Mouse (Mus musculus) c-Kit-positive CD71-positive TER-119-negative erythroid progenitor cells, embryonic 14.5 days (primary cell): ENCODE measurements at regions not wholly inside any gene's neighbourhood (a gene's known extent, or its start where the extent isn't known, plus 50 kb on each side); places are given as distances from the start of the nearest gene placed in this dataset.

Experiments
- DNase-seq: peaks from one replicate; pipeline ENCODE4 v3.0.0-alpha.2; 2013; ENCODE audit warnings: low read depth

DNA sequence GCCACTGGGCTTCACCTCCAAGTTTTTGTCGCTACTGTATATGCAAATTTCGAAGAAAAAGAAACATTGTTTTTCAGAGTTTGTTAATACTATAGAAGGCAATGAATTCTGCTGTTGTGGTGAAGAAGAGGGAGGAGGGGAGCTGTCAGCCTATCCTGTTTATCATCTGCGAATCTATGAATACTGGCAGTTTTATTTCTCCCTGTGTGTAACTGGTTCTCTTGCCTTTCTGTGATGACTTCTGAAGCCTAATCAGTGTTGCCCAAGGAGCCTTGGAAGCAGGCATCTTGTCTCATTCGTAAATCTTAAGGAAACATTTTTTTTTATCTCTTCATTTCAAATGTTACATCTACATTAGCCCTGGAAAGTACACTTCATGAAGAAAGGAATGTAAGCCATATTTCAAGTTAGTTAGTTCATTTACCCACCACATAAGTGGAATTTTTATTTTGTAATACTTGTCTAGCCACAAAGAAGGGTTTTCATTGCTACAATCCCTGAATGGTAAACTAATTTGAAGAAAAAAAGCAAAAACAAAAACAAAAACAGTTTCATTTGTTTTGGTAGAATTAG is 251.5 kb upstream of the Fn1 start:
- DNase-seq = no peak

DNA sequence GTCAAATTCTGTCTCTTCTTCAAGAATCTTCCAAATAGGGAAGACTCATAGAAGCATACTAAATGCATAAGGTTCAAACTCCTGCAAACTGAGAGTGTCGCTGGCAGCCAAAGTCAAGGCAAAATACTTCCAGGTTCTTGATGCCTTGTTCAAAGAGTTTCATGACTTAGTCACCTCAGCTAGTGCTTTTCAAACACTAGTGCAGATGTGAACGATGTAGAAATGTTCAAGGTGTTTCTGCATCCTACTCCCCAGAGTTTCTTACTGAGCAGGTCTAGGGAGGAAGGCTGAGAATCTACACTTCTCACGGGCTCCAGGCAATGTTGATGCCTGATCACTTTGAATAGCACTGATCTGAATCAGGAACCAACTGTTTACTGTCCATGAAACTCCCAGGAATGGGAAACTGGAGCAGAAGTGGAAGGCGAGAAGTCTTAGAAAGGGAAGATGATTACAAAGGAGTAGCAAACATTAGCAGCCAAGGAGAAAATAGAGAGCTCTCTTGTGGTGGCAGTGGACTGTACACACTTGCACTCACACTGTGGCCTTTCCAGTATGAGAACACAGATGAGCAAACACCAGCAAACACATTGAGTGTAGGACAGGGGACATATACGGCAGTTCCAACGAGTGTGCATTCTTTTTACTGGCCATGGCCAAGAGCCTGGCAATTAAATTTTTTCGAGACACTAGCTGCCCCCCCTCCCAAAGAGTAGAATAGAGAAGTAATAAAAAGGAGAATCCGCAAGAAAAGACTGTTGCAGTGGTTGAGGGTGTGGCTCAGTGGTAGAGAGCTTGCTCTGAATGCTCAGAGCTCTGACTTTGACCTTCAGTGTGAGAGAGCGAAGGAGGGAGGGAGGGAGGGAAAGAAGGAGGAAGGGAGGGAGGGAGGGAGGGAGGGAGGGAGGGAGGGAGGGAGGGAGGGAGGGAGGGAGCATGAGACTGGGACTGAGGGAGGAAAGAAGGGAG is 247.4 kb upstream of the Fn1 start:
- DNase-seq = no peak

DNA sequence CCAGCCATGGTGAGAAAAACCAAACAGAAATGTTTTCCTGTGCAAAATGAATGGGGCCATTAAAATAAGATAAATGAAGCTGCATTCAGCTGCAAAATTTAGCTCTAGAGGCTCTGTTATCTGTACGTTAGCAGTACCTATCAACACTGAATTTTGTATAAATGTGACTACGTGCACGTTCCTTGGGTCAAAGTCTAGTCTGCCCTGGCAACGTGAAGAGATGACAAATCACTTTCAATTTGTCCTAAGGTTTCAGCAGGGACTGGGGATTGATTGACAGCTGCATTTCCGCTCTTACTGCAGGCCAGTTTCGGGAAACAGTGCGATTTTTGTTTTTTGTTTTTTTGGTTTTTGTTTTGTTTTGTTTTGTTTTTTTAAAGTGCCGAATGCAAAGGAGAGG is 246.1 kb upstream of the Fn1 start:
- DNase-seq = no peak

DNA sequence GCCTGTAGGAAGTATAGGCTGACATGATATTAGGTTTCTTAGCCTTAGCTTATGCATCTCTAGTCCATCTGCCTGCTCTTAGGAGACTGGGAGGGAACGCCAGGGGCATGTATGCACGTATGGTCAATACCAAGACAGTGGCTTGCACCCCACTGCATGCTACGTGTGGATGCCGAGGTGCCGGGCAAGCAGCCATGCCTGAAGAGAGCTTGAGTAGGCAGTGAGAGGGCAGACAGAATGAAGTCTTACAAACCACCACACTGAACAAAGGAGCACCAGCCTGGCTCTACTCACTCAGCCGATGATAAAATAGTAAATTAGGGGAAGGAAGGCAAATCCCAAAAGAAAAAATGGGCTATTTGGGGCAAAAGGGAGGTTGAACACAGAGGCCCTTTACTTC is 245.2 kb upstream of the Fn1 start:
- DNase-seq = no peak

DNA sequence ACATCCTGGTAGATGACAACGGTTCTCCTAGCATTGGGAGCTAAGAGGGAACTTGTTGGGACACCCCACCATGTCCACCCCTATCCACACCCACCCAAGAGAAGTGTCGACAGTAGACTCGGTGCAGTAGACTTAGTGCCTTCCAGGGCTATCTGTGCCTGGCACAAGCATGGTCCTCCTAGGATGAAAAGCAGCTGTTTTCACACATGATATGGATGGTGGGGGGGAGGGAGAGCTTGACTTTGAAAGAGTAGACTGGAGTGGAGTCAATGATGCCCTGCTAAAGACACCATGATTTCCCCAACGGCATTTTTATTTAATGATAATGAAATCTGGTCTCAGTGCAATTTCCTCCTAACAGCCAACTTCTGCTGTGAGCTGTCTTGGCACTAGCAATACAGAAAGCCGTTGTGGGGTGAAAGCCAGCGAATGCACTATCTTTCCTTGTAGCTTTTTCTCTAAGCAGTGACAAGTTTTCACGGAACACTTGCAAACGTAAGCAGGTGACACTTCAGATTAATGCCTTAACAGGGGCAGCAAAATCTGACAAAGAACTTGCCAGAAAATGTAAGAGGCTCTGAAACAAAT is 244.6 kb upstream of the Fn1 start:
- DNase-seq = no peak

DNA sequence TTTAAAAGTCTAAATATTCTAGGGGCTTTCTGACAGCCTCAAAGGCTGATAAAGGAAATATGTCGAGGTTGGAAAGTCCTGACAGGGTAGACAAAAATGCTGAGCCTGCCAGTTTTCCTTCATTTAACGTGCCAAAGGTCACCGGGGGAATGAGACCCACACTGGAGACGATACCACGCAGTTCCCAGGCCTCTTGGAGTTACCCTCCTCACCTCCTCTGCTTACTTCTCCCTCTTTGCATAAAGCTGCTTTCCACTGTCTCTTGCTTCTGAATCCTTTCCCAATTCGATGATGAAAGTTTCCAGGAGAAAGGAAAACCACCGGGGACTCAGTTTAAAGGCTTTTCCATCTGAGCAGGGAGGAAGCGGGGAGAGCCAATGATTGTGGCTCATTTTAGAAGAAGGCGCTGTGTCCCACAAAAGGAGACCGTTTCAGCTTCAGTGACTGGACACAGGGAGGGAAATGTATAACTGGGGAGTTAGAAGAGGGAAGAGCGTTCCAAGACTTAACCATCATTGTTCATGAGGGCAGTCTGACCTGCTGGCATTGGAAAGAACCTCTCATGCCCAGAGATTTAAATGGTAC is 243.2 kb upstream of the Fn1 start:
- no peak for DNase-seq

DNA sequence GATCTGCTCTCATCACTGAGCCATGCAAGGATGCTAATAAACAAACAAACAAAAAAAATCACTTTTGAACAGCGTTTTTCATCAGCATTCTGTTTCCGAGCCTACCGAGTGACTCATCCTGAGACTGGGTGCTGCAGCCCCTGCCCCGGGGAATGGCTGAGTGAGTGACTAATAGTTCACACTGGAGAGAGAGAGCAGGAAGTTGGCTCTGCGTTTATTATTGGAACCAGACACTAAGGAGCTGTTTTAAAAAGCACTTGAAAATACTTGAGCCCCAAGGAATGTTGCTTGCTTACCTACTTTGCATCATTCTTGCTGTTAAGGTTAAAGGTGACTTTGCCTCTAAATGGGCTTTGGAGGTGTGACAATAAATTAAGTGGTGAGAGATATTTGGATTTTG is 240.6 kb upstream of the Fn1 start:
- DNase-seq = no peak

DNA sequence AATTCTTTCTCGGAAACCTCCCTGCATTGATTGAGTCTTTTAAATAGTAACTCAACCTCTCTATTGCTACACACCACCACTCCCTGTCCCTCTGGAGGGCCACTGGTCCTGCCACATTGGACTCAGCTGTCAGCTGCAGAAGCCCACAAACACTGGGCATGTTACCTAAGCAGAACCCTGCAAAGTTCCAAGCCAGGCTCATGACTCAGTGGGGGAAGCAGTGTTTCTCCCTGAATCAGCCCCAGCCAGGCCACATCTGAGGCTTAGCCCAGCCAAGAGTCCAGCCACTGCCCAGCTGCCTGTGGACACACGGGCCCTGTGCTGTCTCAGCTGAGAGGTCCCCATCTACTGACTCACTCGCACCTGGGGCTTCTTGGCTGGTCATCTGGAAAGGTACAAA is 234.8 kb upstream of the Fn1 start:
- DNase-seq = no peak

DNA sequence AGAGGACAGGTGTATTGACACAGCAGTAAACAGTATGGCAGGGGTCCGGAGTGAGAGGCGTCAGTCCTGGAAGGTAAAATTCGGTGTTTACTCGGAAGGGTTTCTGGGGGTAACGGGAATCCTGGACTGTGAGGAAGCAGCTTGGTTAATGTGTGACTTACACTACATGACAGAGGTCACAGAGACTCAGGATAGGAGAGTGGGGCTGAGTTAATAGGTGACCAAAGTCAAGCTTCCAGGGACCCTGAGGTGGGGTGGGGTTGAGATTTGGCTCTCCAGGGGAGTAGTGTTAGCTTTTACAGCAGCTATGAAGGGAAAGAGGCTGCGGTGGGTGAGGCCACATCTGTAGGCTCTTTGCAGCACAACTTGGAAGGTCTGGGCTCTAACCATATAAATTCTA is 233.9 kb upstream of the Fn1 start:
- no peak for DNase-seq

DNA sequence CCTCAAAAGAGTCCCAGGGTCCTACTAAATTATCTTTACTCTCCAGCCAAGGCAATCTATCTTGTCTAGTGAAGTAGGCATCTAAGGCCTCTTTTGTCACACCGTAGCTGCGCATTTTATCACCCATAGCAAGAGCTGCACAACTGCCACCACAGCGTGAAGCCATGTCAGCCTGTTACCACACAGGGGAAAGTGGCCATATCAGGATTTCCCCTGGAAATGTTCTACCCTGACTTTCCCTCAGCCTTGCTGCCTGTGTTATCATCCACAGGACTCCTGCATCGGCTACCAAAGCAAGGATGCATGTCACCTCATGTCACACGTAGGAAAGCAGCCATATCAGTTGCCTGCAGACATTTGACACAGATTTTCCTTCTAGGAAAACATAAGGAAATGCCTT is 233.2 kb upstream of the Fn1 start:
- no peak for DNase-seq

DNA sequence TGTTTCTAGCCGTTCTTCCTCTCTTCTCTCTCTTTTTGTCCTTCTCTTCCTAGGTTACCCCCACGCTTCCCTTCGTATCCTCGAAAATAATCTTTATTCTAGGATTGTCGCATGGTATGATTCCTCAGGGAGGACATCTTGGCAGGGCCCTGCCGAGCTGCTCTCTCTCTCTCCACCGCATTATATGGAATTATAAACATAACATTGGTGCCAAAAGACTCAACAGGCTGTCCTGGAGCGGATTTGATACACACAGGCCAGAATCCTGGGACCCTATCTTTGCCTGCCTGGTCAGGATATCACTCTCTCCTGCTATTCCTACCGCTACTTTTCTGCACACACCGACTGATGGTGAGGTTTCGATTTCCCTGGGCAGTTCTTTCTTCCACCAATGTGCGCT is 228.9 kb upstream of the Fn1 start:
- no peak for DNase-seq

DNA sequence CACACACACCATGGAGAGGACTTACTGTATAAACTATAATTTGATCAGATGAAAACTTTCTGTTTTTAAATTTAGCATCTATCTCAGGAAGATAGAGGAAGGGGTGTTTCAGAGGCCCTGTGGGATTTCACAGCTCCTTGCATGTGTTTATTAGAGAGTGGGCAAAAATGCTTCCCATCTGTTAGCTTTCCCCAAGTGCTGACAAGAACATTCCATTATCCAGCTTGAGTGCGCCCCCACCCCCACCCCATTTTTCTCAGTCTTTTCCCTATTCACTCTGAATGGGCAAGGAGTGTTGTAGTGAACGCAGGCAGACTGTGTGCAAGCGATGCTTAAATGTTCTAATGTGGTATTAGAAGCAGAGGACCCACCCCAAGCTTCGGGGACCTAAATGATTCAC is 228.2 kb upstream of the Fn1 start:
- no peak for DNase-seq

DNA sequence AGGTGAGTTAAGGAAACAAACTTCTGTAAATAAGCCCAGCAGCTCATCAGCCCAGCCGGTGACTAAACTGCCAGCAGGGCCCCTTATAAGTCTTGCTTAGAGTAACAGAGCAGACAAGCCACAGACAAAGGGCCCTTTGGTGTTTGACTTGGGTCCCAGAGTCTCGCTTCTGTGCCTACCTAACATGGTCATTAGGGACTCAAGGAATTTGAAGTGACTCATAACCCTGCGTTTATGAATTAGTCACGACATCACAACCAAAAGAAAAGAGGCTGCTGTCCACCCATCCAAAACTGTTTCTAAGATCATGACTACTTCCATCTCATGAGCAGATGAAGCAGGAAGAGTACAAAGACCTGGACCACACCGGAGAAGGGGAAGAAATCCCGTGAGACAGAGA is 227.5 kb upstream of the Fn1 start:
- DNase-seq = no peak

DNA sequence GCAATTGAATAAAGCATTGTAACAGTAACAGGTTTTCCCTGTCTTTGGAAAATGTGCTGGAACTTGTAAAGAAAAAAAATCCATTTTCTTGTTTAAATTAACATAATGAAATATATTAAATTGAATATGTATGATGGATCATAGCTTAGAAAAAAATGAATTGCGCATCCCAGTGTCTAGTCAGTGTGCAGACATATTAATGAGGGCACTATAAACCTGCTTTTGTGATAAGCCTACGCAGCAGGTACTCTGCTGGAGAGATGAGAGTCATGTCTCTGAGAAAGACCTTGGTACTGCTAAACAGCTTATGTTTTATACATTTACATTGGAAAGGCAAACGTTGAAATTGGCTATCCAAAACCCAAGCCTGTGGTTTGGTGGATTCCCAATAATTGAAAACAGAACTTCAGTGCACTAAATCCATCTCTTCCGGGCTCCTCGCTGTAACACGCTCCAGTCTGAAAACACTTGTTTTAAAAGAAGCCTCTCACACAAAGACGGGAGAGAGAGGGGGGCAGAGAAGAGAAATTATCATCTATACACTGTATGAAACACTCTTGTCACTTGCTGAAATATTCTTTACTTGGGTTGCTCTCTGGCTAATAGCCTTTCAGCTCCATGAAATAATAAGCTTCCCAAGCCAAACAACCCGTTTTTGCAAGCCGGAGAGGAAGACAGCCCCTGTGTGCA is 223.9 kb upstream of the Fn1 start:
- no peak for DNase-seq

DNA sequence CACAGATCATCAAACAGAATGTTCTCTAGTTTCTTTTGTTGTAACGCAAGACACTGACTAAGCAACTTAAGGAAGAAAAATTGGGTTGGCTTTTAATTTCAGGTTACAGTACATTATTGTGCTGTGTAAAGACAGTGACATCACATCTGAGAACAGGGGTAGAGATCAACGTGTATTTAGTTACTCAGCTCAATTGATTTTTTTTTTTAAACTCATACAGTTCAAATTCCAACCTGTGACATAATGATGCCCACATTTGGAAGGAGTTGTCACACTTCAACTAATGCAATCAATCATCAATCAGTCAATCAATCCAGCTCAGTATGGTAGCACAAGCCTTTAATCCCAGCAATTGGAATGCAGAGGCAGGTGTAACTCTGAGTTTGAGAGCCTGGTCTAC is 221.0 kb upstream of the Fn1 start:
- DNase-seq = no peak

DNA sequence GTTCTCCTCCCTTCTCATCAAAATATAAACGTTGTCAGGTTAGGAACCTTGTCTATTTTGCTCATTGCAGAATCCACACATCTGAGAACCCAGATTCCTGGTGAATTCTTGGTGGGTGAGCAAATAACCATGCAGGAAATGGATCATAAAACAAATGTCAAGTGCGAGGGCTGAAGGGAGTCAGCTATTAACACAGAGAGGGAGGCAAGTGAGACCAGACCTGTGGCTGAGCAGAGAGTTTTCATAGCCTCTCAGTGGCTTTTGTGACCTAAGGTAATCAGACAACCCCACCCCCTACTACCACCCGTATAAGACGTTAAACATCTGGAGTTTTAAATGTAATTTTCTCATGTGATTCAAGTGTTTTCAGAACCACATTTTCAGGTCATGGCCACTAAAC is 212.7 kb upstream of the Fn1 start:
- no peak for DNase-seq

DNA sequence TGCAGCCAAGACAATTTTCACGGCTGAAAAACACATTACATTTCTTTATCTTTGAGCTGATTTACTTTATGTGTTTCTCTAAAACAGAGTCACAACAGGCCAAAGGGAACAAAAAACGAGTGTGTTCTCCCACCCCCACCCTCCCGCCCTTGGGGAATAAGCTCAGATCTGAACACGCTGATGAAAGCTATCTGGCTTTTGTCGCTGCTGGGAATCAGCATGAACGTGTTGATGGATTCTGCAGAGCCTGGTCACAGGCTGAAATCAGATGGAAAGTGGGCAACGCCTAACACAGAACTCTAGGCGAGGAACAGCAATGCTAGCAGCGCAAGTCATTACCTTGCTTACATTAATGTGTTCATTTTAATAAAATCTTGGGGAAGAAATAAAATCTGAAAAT is 211.7 kb upstream of the Fn1 start:
- no peak for DNase-seq

DNA sequence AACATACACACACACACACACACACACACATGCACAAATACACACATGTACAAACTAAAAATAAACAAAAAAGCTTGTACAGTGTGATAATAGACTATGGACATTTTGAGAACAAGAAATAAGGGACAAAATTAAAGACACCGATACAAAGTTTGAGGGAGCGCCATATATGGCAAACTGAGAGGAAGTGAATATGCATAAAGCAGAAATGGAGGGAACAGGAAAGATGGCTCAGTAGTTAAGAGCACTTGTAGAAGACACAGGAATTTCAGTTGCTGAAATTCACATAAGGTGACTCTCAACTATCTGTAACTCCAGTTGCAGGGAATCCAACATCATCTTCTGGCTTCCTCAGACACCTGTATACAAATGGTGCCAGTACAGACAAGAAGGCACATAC is 200.2 kb upstream of the Fn1 start:
- no peak for DNase-seq

DNA sequence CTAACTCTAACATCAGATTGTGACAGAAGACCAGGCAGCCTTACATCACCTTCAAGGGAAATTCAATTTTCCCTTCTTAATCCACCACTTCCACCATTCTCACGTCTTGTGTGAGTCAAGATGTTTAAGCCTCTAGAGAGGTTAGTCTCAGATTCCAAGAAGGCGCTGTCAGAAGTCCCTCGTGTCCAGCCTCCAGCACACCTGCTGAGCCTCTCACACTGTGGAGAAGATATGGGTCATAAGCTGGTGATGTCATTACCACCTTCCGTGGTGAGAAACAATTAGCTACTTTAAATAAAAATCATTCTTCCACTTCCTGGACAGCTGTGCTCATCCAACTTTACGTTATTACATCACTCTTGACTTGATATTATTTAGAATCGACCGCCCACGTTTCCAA is 198.3 kb upstream of the Fn1 start:
- DNase-seq = no peak

DNA sequence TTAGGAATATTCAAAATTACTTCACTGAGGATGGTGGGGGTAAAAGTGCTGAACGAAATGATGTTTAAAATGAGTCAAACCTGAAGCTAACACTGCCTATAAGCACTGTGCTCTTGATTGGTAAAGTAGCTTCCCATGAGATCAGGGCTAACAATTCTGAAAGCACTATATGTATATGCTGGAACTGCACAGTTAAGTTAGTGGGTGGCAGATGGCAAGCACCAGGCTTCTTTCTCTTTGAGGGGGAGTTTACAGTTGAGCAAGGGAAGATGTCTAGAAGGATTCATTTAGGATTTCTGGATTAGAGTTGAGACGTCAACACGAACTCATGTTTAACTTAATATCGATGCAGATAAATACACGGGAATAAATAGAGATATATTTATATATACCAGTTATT is 195.7 kb upstream of the Fn1 start:
- no peak for DNase-seq

DNA sequence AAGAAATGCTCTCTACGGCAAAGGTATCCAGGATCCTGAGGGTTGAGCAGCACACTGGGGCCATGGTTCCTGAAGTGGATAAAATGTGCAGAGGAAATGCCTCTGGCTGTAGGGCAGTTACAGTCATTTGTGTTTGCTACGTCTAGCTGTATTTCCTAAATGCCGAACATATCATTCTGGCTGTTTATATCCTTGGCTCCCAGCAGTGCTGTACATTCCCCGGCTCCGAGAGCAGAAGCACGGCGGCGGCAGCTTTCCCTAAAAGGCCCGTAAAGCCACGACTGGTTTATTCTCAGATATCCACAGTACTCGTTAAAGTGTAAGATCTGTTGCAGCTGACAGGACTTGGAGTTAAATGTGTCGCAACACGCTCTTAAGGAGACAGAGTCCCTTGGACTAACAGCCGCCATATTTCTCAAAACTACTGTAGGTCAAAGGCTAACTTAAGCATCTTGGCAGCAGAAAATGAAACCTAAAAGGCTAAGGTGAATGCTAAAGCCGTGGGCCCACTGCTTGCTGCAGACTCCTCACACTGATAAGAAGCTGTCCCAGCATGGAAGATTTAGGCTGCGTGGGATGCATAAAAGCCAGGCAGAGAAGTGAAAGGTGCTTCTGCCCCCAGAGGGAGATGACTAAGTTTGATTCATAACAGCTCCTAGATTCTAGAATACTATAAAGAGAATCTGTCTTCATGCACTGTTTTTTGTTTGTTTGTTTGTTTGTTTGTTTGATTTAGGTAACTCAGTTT is 192.1 kb upstream of the Fn1 start:
- no peak for DNase-seq

DNA sequence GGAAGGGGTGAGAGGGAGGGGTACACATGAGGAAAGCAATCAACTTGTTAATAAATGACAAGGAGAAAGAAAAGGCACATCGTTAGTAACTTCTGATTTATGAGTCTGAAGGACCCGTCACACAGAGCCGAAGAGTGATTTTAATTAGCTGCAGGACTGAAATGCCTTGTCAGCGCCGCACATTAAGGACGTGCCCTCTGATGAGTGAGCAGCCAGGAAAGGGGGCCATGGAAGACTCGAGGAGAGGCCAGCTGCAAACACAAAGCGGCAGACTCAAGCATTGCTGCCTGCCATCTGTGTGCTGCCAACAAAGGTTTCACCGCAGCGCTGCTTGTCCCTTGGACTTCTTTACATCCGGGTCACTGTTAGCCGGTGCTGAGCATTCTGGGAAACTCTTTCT is 184.8 kb upstream of the Fn1 start:
- DNase-seq = no peak
